Mouse (Mus musculus): ENCODE measurements around the gene Polk.

DNA sequence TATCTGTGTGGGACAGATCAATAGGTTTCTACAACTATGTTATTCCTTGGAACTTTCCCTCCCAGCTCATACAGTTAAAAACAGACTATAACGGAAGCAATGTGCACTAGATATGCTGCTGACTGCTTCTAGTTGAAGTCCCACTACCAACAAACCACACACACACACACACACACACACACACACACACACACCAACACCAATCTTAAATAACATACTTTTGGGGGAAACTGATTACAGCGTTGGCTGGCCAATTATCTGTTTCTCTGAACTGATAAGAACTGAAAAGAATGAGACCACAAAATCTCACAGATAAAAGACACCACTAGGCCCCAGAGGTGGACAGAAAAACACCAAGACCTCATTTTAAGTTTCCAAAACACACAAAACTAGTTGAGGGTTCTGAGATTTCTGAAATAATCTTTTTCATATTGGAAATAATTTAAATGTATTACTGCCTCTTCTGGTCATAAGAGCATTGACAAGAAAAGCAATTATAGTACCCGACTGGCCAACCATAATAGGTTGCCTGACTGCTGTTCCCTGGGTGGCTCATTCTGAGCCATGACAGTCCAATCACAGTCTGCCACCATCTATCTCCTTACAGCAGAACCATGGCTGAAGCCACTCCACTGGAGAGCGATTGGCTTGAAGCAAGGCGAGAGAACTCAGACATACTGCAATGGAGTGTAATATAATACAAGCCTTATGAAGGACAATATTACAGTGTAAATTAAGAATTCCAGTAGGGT is 5.4 kb downstream of the Polk start:
- TF ChIP-seq POLR2A (IDR thresholded peaks at IDR 0.05; ENCODE audit: borderline replicate concordance, control insufficient read depth, low read depth, low read length) (no peak), CTCF (IDR thresholded peaks at IDR 0.05; ENCODE audit: control insufficient read depth, insufficient read depth, low read length) (no peak)

Measured in bone marrow, adult 2 months (tissue).